Mouse (Mus musculus) T-helper 1 cell (primary cell): ENCODE results near the gene Mad1l1.

Source experiments
- in situ Hi-C: fragments of 300-600 bp; cut with MboI, MseI; formaldehyde crosslinking; loops from one replicate; pipeline ENCODE4 v1.15.1; 2025; ENCODE audit warnings: high pct_unique_total_duplicates

Mad1l1 gene

DNA sequence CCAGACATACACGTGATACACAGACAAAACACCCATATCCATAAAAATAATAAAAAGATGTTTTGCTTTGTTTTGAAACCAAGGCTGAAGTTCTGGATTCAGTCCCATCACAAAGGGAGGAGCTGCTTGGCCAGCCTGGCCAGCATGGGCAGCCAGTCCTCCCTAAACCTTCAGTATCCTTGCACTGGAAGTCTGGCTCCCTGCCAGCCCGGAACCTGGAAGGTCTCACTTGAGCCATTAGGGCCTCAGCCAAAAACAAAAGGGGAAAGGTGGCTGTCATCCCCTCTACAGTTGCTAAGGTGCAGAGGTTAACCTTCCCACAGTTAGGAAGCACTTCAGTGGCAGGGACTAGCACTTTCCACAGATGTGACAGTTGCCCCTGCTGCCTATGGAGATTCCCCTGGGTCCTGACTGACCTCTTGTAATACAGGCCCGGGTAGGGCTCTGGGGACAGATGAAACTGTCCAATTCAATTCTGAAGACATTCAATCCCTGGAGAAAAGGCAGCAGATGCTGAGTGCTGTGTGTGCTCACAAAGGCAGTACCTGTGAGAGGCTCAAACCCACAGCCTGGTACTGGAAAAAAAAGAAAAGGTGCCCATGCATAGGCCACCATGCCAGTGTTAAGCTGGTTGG lies 100.2 kb downstream of the Mad1l1 start:
- in situ Hi-C loops: no loop called here

DNA sequence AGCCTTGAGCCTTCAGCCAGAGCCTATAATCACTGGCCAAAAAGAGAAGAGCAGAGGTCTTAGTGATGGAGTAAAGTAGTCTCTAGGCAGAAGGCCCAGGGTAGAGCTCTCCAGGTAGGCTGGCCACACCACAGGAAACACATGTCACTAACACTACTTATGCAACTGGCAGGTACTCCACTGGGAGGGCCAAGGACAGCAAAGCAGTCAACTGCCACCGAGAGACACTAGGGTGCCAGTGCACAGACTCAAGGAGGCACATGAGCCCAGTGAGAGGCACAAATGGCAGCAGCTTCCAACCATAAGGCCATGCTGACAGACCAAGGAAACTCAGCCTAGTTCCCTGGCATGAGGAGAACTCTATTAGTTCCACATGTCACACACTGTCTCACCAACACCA lies 102.1 kb downstream of the Mad1l1 start:
- in situ Hi-C loops: no loop called here

DNA sequence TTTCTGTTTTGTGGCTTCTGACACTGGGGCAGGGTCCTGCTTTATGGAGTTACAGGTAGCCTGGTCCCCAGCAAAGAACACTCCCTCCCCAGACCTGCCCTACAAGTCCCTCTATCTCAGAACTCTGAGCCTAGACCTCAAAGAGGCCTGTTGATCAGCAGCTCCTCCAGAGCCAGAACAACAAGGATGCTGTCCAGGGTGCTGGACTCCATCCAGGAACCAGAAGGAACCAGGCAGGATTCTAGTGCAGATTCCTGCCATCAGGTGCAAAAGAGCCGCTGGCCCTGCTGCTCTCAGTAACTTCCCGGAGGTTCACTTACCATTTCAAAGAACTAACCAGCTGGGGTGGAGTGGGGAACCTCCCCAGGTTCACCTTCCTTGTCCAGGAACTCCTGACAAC lies 103.5 kb downstream of the Mad1l1 start:
- in situ Hi-C loops: no loop called here

- in situ Hi-C loops: no loop called here
These were observed 104.3 kb downstream of the Mad1l1 start for GRCm38 (mm10) chr5:140217083-140217482.

DNA sequence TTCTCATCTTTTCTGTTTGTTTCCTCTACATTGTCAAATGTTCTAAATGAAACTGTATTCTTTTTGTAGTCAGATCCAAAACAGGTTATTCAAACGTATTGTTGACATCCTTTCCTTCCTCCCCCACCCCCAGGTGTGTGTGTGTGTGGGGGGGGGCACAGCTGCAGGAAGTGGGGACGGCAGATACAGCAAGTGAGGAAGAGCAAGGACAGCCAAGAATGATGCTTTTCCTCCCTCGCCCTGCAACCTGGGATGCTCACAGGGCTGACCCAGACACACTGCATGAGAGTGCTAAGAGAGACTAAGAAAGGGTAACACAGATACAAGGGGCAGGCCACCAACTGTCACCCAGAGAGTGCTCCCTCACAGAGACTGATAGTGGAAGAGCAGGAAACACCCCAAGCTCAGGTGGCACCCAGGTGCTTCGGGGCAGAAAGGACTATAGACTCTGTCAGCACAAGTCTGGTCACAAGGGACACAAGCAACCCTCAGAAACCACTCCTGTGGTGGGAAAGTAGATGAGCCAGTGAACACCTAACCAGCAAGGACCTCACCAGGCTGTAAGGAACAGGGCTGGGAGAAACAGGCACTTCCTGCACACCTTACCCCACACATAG lies 105.8 kb downstream of the Mad1l1 start:
- in situ Hi-C loops: no loop called here

- in situ Hi-C loops: no loop called here
These were observed 108.4 kb downstream of the Mad1l1 start for GRCm38 (mm10) chr5:140213001-140213400.

GRCm38 (mm10) chr5:140210417-140211184 lies 110.8 kb downstream of the Mad1l1 start:
- in situ Hi-C loops: no loop called here

- in situ Hi-C loops: no loop called here
These were observed 112.5 kb downstream of the Mad1l1 start for GRCm38 (mm10) chr5:140208743-140209409.

- in situ Hi-C loops: no loop called here
These were observed 114.3 kb downstream of the Mad1l1 start for GRCm38 (mm10) chr5:140206726-140207703.

- in situ Hi-C loops: no loop called here
These were observed 115.4 kb downstream of the Mad1l1 start for GRCm38 (mm10) chr5:140205991-140206390.

DNA sequence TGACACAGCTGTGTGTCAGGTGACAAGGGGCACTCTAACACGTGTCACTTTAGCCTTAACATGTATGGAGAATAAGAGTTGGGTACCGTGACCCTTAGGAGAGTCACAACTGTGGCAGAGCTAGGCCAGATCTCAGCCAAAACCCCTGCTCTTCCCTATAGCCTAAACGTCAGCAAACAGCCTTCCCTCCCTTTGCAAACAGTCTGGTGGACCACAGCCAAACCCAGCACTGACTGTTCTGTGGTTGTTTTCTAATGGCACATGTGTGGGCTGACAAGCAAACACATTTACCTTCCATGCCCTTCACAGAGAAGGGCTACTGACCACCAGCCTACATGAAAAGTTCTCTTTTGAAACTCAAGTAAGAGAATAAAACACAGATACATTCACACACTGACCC lies 116.9 kb downstream of the Mad1l1 start:
- in situ Hi-C loops: loop anchor here (5.0 kb wide), 2 partner anchors 43 to 88 kb away; no protein-coding TSS in a partner anchor

DNA sequence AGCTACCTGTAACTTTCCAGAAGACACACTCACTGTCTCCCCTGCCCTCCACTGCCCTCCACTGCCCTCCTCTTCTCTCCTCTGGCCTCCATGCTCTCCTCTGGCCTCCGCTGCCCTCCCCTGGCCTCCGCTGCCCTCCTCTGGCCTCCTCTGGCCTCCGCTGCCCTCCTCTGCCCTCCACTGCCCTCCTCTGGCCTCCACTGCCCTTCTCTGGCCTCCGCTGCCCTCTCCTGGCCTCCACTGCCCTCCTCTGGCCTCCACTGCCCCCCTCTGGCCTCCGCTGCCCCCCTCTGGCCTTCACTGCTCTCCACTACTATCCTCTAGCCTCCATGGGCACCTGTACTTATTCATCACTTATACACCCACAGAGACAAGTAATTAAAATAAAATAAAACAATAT lies 117.3 kb downstream of the Mad1l1 start:
- in situ Hi-C loops: loop anchor here (5.0 kb wide), 2 partner anchors 43 to 88 kb away; no protein-coding TSS in a partner anchor

GRCm38 (mm10) chr5:140202451-140202850 lies 118.9 kb downstream of the Mad1l1 start:
- in situ Hi-C loops: loop anchor here (5.0 kb wide), 2 partner anchors 45 to 90 kb away; no protein-coding TSS in a partner anchor

DNA sequence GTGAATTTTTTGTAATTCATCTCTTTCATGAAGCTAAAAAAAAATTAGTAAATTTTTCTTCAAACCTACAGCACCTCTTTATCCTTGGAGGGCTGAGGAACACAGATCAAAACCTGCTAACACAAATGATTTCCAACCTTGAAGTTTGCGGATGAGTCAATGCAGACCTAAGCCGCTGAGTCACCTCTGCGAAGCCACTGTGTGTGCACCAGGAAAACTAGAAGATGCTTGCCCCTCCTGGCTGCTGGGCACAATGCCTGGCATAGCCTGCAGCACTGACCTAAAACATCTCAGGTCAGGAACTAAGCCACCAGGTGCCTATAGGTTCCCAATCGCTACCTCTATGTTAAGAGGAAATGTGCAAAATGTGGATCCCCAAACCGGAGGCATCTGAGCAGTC lies 119.8 kb downstream of the Mad1l1 start:
- in situ Hi-C loops: loop anchor here (5.0 kb wide), 2 partner anchors 46 to 91 kb away; no protein-coding TSS in a partner anchor

DNA sequence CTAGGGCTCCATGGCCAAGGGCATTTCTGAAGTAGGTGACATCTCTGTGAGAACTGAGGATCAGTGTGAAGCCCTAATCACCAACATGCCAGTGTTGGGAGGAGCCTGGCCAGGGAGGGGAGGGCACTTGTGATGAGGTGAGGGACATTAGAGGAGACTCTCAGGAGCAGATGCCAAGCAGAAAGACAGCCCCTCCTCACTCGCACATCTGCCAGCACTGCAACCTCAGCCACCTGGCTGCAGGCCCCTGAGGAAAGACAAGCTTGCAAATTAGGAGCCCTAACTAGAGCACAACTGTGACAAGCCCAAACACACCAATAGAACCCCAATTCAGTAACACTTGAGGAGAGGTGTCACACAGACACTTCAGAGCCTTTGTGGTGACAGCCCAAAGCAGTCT lies 120.2 kb downstream of the Mad1l1 start:
- in situ Hi-C loops: loop anchor here (5.0 kb wide), 2 partner anchors 46 to 91 kb away; no protein-coding TSS in a partner anchor

DNA sequence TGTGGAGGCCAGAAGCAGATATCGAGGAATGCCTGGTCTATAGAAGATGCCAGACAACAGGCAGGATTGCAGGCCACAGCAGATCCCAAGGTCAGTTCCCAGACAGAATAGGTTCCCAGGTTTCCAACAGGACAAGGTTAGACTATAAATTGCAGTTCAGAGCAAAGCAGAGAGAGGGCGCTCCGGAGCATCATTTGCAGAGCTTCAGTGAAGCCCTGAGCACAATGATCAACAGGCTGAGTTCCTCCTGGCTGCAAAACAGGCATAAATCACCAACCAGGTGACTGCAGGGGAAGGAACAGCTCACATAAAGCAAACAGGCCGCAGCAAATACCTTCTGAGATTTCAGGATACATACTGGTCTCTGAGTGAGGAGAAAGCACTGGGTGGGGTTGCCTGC lies 123.6 kb downstream of the Mad1l1 start:
- in situ Hi-C loops: no loop called here

- in situ Hi-C loops: no loop called here
These were observed 124.9 kb downstream of the Mad1l1 start for GRCm38 (mm10) chr5:140196446-140196845.

- in situ Hi-C loops: no loop called here
These were observed 127.2 kb downstream of the Mad1l1 start for GRCm38 (mm10) chr5:140194173-140194572.

DNA sequence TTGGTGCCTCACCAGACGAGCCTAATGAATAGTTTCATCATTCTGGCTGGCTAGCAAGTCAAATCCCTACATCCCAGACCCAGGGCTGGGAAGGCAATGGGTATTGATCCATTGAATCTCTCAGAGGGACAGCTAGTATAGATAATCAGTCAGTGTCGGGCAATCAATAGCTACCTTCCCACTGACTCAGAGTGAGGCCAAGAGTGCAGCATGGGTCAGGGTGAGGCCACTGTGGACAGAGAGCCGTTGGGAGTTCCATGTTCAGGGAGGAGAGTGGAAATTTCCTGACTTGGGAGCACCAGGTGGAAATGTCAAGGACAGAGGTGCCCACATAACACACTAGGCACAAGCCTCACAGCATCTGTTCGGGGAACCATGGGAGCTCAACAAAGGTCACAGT lies 129.8 kb downstream of the Mad1l1 start:
- in situ Hi-C loops: no loop called here

GRCm38 (mm10) chr5:140186351-140186750 lies 135.0 kb downstream of the Mad1l1 start:
- in situ Hi-C loops: no loop called here

GRCm38 (mm10) chr5:140185757-140186156 lies 135.6 kb downstream of the Mad1l1 start:
- in situ Hi-C loops: no loop called here
